Mouse (Mus musculus) right cerebral cortex, postnatal 14 days (tissue): ENCODE measurements around the gene Dda1.
"Not testable (repeated sequence)": the region's sequence is repeated elsewhere in the genome, so short reads cannot be mapped to it uniquely, and the experiment has no call there.

Experiments used
- DNase-seq: peaks from one replicate; pipeline ENCODE4 v3.0.0; 2022

The Dda1 gene

GRCm38 (mm10) chr8:71468916-71469315, at the start of gene Dda1:
Gene Dda1, plus strand, starts transcription at chr8:71469199.
- peak; percentile 98 for DNase-seq

DNA sequence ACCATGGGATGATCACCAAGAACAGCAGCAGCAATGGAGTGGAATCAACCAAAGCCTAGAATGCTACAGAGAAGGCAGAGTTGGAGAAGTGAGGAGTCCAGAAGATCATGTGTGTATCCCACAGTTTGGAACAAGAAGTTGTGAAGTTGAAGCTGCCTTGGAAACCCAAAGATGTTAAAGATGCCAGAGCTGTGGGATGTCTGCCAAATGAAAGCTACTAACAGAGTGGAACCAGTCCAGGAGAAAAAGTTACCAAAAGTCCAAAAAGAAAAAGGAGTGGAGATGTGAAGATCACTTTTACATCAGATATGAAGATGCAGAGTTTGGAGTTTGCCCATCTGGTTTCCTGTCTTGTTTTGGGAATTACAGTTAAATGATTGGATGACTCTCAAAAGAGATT, 46.9 kb upstream of the Dda1 start:
- no peak for DNase-seq

DNA sequence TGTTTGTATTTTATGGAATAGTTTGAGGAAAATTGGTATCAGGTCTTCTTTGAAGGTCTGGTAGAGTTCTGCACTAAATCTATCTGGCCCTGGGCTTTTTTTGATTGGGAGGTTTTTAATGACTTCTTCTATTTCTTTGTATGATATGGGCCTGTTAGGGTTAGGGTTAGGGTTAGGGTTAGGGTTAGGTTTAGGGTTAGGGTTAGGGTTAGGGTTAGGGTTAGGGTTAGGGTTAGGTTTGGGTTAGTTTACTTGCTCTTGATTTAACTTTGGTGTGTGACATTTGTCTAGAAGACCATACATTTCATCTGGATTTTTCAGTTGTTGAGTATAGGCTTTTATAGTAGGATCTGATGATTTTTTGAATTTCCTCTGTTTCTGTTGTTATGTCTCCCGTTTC, 36.1 kb upstream of the Dda1 start:
- DNase-seq, result not testable (repeated sequence)

DNA sequence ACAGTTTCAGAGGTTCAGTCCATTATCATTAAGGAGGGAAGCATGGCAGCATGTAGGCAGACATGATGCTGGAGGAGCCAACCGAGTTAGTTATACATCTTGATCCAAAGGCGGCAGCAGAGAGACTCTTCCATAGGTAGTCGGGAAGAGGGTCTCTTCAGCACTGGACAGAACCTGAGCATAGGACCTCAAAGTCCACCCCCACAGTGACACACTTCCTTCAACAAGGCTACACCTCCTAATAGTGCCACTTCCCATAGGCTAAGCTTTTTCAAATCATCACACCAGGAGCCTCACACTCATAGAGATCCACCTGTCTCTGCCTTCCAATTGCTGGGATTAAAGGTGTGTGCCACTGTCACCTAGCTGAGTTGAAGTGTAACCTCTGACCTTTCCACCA, 32.0 kb upstream of the Dda1 start:
- DNase-seq, result no peak

DNA sequence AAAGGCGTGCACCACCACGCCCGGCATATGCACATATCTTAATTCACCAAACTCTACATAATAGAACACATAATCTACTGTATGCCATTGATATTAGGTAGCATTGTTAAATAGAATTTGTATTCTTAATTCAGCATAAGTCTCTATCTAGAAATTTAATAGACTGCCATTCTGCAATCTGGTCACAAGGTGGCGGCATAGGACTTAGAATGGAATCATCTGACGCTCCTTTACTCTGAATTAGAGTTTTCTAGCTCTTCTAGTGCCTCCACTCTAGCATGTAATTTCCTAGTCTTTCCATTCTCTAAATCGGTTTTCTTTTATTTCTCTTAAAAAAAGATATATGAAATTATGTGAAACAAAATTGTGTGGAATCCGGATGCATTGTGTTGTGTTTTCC, 27.6 kb upstream of the Dda1 start:
- no peak for DNase-seq

DNA sequence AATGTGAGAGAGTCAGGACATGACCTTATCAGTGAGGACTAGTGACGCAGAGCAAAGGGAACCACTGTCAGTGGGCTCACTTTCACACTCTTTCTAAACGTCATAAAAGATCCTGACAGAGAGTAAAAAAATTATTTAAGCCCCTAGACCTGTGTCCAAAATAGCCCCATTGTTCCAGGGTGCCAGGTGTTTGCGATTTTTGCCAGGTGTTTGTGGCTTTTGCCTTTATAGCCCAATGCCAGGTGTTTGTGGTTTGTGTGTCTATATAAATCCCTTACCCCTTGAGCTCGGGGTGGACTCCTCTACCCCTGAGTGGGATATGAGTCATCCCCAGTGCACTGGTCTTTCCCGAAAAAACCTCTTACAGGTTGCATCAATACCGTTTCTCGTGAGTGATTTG, 23.9 kb upstream of the Dda1 start:
- no peak for DNase-seq

GRCm38 (mm10) chr8:71451337-71451736, 17.7 kb upstream of the Dda1 start:
- DNase-seq, result no peak

- no peak for DNase-seq
Observed at GRCm38 (mm10) chr8:71451777-71452176, 17.2 kb upstream of the Dda1 start.

- DNase-seq, result no peak
Observed at GRCm38 (mm10) chr8:71452669-71453068, 16.3 kb upstream of the Dda1 start.

DNA sequence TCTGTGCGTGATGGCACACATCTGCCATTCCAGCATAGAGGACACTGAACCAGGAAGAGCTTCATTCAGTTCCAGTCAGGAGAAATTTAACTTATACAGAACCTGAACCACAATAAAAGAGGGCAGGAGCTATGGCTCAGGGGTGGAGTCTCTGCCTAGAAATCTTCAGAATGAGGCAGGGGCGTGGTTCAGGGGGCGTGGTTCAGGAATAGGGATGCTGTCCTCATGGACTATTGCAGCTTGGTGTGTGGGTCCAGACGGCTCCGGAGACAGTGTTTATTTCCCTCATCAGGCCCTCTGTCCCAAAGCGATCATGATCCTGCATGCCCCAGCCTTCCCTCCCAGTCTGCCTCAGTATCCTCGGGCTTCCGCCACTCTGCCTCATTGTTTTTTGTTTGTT, 14.3 kb upstream of the Dda1 start:
- no peak for DNase-seq

- DNase-seq, result no peak
Observed at GRCm38 (mm10) chr8:71456906-71457305, 12.1 kb upstream of the Dda1 start.

- no peak for DNase-seq
Observed at GRCm38 (mm10) chr8:71457659-71458270, 11.2 kb upstream of the Dda1 start.

DNA sequence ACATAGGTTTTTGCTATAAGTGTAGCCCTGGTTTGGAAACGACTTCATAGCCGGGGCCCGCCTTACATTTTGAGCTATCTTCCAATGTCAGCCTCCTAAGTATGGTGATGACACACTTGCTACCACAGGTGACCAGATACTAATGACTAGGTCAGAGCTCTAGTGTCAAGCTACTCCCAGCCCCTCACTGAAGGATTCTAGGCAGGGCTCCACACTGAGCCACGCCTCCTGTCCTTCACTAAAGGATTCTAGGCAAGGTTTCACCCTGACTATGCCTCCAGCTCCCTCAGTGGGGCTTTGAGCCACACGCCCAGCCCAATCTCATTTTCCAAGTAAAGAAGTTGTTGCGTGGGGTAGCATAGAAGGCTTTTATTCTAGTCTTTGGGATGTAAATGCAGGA, 8.3 kb upstream of the Dda1 start:
- no peak for DNase-seq

GRCm38 (mm10) chr8:71461152-71461840, 7.7 kb upstream of the Dda1 start:
- no peak for DNase-seq

DNA sequence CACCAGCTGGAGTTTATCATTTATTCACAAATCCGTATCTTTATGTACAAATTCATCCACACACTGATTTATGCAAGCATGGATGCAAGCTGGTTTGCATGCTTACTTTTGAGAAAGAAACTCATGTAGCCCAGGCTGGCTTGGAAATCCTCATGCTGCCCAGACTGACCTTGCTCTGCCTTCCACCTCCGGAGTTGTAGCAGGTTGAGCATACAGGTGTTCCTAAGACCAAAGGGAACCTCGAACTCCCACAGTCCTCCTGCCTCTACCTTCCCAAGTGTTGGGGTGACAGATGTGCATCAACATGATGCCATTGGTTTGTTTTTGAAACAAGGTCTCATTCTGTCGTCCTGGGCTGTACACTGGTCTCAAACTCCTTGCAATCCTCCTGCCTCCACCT, 6.8 kb upstream of the Dda1 start:
- DNase-seq, result no peak

DNA sequence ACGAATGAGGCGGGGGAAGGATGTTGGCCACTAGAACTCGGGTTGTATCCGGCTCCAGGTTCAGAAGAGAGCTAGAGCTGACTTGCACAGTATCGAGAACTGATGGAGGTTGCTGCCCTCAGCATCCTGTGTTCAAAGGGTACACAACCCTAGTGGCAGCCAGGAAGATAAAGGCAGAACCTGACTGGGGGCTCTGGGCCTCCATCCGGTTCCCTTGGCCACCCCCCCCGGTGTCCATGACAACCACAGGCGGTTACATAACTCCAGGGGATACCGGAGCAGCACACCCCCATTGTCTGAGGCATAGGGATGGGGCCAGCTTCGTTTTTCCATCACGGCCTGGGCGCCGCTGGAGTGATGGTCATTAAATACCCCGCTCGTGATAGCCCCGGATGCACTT, 6.2 kb upstream of the Dda1 start:
- DNase-seq, result peak; percentile 58

- DNase-seq, result peak; percentile 98
Observed at GRCm38 (mm10) chr8:71463188-71464033, 5.6 kb upstream of the Dda1 start, which contains the start of gene Abhd8. Gene Abhd8, minus strand, starts transcription at chr8:71463655.

DNA sequence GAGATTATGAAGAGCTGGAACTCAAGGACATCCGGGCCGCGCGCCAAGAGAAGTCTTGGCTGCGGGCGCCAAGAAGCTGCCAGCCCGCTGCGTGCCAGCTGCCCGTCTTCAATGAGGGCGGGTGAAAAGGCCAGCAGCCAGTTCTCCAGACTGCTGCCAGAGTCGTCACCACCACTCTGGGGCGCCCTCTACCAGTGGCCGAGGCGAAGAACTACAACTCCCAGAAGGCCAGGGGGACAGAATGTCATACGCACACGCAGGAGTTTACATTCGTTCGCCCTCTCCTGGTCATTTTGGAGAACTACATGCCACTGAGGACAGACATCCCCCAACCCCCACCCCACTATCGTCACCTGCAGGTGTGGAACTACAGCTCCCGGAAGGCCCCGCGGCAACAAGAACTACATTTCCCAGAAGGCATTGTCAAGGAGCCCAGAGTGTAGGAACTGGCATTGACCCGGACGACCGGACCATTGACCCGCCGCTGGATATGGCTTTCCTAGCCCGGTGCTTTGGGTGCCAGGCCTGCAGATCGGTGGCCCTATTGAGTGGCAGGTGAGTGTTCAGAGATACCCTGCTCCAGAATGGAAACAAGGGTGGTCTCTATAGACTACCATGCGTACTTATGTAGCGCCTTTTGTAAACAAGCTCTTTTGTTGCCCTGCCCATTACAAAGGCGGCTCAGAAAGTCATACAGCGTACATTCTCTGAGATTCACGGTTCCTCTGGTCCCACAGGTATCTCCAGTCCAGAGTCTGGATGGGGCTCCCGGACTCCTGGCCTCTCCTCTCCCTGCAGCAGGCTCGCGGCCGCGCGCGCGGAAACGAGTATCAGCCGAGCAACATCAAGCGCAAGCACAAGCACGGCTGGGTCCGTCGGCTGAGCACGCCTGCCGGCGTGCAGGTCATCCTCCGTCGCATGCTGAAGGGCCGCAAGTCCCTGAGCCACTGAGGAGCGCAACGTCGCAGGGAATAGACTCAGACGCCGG, 4.2 kb upstream of the Dda1 start, which contains the start of gene Mrpl34:
Gene Mrpl34 (plus strand): TSS at position 447 of the 988 bp plus-strand sequence.
- peak; percentile 96 for DNase-seq

DNA sequence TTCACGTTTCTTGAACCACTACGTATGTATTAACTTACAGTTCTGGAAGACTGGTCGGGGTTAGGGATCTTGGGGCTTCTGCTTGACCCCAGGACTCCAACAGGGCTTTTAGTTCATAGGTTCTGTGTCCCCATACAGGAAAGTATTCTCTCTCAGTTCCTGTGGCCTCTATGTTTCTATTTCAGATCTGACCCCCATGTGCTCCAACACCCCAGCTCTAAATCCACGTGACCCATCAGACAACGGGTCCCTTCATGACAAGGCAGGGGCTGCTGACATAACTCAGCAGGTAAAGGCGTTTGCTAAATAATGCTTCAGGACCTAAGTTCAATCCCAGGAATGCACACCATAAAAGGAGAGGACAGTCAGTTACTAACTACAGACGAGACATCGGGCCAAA, 3.3 kb upstream of the Dda1 start:
- no peak for DNase-seq

- DNase-seq, result no peak
Observed at GRCm38 (mm10) chr8:71466198-71466597, 2.8 kb upstream of the Dda1 start.

DNA sequence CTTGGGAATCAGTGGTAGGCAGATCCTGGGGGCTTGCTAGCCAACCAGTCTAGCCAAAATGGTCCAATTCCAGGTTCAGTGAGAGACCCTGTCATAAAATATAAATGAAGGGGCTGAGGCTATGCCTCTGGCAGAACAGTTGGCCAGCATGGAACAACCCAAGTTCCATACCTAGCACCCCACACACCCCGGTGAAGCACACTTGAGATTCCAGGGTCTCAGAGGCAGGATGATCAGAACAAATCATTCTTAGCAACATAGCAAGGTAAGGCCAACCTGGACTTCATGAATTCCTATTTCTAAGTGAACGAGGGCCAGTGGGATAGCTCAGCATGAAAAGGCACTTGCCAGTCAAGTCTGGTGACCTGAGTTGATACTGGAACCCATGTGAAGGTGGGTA, 1.8 kb upstream of the Dda1 start:
- no peak for DNase-seq

GRCm38 (mm10) chr8:71468001-71468400, 998 bp upstream of the Dda1 start:
- no peak for DNase-seq

DNA sequence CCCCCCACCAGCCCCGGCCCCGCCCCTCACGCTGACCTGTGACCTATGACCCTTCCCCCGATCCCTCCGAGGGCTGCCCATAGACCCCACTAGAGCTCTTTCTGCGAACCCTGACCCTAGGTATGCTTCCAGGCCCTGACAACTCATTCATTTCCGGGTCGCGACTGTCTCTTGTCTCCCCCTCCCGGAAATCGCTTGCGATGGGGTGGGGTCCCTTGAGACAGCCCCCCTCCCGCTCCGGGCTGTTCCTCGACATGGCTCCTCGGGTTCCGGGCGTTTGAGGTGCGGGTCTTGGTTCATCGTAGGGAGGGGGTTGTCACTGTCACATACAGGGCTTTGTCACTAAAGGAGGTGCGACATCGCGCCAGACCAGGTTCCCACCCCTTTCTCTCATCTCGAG, 412 bp downstream of the Dda1 start:
- peak; percentile 57 for DNase-seq
